Mouse (Mus musculus): ENCODE data around the gene Fjx1.

- TF ChIP-seq CHD2 (IDR thresholded peaks at IDR 0.05; ENCODE audit: low read depth, low read length) (no peak), ZNF384 (IDR thresholded peaks at IDR 0.05; ENCODE audit: low read depth, low read length) (no peak), ZC3H11A (IDR thresholded peaks at IDR 0.05; ENCODE audit: borderline replicate concordance, low read depth, low read length) (no peak)
These were observed 1.3 kb downstream of the Fjx1 start for GRCm38 (mm10) chr2:102450761-102451670.
